Mouse (Mus musculus): ENCODE results near the gene Zfp991. TPM values are rescaled to one million over a fixed set of nuclear protein-coding genes. Genes with fewer than 3 reads are reported as not detected.
A peak's percentile ranks its signal among the peaks of the same experiment; 100 is the strongest.
"Not testable (repeated sequence)": the region's sequence is repeated elsewhere in the genome, so short reads cannot be mapped to it uniquely, and the experiment has no call there.

The Zfp991 gene
- 30.8 and 38.1 TPM in 2 replicates for total RNA-seq (2017)

DNA sequence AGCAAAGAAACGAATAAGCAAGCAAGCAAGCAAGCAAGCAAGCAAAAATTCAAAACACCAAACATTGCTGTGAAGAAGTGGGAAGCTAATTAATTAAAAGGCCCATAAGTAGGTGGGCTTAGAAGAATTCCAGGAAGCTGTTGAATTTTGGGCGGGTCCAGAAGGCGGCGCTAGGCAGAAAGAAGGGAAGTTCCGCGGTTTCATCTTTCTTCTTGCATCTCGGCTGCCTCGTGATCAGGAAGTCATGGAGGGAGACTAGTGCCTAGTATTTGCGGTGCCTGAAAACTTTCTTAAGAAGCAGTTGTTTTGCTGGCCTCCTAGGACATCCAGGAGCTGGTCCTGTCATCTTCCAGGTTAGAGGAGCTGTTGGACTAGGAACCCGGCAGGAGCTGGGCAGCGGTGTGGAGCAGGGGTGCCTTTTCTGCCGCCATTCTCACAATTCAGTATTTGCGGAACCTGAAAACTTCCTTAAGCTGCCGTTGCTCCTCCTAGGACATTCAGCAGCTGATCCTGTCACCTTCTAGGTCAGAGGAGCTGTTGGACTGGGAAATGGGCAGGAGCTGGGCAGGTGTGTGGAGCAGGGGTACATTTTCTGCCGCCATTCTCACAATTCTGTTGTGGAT, at the start of gene Zfp991:
Gene Zfp991, plus strand, starts transcription at position 202 of the 623 bp plus-strand sequence.
- peak; percentile 99 for ATAC-seq (replicated peaks; ENCODE audit: low read depth, poor library complexity, severe bottlenecking)

DNA sequence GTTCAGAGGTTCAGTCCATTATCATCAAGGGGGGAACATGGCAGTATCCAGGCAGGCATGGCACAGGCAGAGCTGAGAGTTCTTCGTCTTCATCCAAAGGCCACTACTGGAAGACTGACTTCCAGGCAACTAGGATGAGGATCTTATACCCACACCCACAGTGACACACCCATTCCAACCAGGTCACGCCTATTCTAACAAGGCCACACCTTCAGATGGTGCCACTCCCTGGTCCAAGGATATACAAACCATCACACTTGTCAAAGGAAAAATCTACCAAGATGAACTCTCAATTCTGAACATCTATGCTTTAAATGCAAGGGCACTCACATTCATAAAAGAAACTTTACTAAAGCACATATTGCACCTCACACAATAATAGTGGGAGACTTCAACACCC, 36.2 kb upstream of the Zfp991 start:
- not testable (repeated sequence) for ATAC-seq (replicated peaks; ENCODE audit: low read depth, poor library complexity, severe bottlenecking)

DNA sequence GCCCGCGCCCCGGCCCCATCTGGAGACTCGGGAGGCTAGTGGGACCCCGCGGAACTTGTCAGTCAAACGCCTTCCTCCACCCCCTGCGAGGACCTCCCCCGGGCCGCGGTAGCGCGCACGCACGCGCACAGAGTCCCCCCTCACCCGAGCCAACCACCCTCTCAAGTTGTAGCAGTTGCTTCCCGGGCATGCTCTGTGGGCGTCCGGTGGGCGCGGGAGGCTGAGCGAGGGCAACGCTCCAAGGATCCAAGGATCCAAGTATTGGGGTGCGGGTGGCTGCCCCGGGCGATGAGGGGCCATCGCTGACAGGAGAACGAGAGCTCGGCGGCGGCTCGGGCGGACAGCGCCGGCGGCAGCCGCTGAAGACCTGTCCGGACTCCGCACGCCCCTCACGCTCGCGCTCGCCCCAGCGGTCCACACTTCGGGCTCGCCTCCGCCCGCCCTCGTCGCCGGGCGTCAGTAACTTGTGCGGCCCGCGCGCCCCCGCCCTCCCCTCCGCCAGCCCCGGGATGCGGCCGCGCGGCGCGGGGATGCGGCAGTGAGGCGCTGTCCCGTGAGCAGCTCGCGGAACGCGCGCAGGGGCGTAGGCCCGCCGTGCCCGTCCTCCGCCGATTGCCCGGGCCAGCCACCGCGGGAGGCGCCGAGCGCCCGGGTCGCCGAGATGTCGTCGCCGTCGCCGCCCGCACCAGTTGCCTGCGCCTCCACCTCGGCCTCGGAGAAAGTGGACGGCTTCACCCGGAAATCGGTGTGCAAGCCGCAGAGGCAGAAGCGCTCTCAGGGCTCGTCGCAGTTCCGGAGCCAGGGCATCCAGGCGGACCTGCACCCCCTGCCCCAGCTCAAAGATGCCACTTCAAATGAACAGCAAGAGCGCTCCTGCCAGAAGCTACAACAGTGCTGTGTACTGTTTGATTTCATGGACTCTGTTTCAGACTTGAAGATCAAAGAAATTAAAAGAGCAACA, 29.9 kb upstream of the Zfp991 start:
- peak; percentile 50 for ATAC-seq (replicated peaks; ENCODE audit: low read depth, poor library complexity, severe bottlenecking)

DNA sequence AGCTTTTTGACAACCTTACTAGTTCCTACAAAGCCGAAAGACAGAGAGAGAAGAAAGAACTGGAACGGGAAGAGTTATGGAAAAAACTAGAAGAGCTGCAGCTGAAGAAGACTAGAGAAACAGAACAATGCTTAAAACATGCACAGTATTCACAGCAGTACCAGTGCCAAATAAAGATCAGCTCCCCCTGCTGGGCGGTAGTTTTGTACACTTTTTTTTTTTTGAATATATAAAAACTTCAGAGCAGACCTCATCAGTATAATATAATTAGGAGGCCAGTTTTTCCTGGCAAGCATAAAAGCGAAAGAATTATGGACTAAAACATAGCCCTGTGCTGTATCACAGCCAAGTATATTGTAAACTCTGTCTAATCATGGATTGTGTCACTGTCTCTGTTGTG, 28.0 kb upstream of the Zfp991 start:
- ATAC-seq (replicated peaks; ENCODE audit: low read depth, poor library complexity, severe bottlenecking) = not testable (repeated sequence)

DNA sequence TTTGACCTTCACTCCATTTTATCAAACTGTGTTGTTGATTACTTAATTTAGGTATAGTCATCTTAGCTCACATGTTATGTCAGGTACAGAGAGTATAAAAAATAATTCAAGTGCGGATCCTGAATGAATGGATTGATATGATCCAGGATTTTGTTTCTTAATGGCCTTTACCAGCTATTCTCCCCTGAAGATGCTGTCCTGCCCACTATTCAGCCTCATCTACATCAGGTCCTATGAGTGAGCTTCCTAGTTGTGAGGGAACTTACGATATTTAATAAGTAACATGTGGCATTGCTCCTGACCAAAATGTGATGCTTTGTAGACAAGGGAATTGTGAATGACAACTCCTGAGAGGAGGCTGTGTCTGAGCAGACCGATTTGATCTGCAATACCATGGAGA, 14.0 kb upstream of the Zfp991 start:
- not testable (repeated sequence) for ATAC-seq (replicated peaks; ENCODE audit: low read depth, poor library complexity, severe bottlenecking)

DNA sequence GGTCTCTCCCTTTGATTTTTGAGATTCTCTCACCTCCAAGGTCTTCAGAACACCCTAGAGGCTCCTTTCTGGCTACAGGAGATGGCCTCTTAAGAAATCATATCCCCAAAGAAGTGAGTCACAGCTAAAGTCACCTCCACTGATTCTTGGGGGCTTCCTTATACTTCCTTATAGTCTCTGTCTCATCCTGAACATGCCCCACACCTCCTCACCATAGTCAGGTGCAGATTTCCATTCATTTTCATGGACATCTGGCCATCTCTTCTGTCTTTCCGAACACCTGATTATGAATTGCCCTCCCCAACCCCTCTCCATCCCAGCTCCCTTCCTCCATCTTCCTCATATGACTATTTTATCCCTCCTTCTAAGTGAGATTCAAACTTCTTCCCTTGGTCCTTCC, 9.6 kb upstream of the Zfp991 start:
- not testable (repeated sequence) for ATAC-seq (replicated peaks; ENCODE audit: low read depth, poor library complexity, severe bottlenecking)

DNA sequence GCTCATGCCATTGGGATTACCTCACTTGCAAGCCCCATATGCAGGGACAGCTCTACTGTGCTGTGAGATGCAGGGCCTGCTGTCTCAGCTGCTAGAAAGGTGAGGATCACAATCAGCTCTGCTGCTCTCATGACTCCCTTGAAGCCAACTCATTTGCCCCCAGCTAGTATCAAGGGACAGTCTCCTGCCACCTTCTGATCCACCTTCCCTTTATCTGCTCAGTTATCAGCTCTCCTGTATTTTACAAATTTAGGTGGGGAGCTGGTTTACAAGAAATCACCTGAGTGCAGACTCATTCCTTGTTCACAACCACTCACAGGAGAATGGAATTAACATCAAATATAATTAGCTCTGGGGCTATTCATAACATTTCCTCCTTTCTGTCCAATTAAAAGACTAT, 8.0 kb upstream of the Zfp991 start:
- ATAC-seq (replicated peaks; ENCODE audit: low read depth, poor library complexity, severe bottlenecking) = not testable (repeated sequence)

DNA sequence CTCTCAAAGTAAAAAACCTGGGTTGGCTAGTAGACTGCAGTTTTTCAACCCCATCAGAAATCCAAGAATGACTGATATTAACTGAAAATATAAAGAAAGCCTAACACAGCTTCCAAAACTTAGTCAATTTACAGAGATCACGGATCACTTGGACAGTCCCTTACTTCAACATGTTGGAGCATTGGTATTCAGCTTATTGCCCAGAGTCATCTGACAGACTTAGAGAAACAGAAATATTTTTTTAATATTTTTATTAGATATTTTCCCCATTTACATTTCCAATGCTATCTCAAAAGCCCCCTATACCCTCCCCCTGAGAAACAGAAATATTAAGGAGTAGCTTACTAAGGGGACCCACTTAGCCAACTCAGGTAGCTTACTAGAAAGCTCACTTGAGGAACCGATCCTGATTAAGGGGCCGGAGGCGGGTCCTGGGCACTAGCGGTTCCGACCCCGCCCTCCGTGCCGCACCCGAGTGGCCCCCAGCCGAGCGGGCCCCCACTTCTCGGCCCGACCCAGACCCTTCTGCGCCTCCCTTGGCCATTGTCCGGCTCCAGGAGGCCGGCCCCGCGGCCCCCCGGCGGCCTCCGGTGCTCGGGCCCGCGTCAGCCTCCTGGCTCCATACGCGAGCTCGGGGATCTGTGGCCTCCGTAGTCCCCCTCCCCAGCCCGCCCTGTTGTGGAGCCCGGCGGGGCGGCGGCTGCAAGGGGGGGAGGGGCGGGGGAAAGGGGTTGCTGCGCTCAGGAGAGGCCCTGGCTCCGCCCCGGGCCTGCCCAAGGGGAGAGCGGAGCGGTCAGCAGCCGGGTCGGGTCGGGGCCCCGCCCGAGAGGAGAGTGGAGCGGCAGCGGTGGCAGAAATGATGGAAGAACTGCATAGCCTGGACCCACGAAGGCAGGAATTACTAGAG, 7.2 kb upstream of the Zfp991 start:
- ATAC-seq (replicated peaks; ENCODE audit: low read depth, poor library complexity, severe bottlenecking) = peak; percentile 81

DNA sequence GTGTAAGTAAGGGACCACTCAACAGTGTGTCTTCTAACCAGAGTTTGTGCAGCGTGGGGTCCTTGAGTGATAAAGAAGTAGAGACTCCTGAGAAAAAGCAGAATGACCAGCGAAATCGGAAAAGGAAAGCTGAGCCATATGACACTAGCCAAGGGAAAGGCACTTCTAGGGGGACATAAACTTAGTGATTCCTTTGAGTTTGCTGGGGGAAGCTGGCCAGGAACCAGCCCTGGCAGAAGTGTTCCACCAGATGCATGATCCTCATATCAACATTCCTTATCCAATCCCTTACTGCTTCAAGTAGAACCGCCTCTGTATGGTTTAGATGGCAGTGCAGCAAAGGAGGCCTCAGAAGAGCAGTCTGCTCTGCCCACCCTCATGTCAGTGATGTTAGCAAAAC, 6.5 kb upstream of the Zfp991 start:
- ATAC-seq (replicated peaks; ENCODE audit: low read depth, poor library complexity, severe bottlenecking) = not testable (repeated sequence)

DNA sequence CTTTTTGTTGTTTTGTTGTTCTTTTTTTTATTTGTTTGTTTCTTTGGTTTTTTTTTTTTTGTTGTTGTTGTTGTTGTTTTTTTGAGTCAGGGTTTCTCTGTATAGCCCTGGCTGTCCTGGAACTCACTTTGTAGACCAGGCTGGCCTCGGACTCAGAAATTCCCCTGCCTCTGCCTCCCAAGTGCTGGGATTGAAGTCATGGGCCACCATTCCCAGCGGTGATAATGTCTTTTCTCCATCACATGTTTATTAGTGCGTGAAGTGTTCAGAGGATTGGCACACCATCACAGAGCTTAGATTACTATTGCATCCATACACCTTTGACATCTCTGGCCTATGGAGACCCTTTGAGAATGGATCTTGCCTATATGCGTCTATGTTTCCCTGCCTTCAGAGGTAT, 6.0 kb upstream of the Zfp991 start:
- not testable (repeated sequence) for ATAC-seq (replicated peaks; ENCODE audit: low read depth, poor library complexity, severe bottlenecking)

DNA sequence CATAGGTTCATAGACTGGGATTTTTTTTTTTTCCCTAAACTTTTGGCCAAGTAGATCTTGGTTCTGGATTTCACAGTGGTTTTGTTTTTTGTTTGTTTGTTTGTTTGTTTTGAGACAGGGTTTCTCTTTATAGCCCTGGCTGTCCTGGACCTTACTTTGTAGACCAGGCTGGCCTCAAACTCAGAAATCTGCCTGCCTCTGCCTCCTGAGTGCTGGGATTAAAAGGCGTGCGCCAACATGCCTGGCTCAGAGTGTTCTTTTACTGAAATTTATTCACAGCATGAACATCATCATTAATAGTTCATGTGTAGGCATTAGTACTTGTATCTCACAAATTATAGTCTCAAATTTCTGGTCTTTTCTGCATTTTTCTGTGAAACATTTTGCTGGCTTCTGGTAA, 5.4 kb upstream of the Zfp991 start:
- ATAC-seq (replicated peaks; ENCODE audit: low read depth, poor library complexity, severe bottlenecking) = not testable (repeated sequence)

DNA sequence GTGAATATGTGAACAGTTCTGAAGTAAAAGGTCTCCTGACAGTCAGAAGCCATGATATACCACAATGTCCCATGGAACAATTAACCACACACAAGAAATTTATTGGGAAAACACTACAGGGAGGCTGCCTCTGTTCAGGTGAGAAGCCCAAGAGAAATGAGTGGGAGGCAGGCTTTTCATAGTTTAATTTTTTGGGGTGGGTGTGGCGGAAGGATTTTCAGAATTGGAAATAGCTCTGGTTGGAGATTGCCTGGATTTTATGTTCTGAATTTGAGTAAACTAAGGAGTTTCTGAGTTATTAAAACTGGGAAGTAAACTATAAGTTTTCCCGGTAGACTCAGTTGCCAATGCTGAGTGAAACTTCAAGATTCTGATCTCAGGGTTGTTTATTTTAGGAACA, 4.7 kb upstream of the Zfp991 start:
- not testable (repeated sequence) for ATAC-seq (replicated peaks; ENCODE audit: low read depth, poor library complexity, severe bottlenecking)

DNA sequence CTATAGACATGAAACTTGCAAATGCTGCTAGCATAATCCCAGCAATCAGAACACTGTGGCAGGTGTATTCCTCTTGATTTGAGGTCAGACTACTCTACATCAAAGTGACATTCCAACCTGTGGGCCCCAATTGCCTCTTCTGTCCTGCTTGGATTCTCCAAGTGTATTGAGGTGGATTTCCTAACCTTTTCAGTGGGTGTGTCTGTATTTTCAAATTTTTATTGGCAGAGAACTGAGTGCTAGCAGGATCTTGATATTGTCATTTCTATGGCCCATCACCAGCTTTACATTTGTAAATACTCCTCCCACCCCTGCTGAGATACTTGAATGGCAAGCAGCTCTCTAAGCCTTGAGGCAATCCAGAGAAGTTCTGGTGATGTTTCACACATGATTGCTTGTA, 3.7 kb upstream of the Zfp991 start:
- ATAC-seq (replicated peaks; ENCODE audit: low read depth, poor library complexity, severe bottlenecking) = not testable (repeated sequence)

DNA sequence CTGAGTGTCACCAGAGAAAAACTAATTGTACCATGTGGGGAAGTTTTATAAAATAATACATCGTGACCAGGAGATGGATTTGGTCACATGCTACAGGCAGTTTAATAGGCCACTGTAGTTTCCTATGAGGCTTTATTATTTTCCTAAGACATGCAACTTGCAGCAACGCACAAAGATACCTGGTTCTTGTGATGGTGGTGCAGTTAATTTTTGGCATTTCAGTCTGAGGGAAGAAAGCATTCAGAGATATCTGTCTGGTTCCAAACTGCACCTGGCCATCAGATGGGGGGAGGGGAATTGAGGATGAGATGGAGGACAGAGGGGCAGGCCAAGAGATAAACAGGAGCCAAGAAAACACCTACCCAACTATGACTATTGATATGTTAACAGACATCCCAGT, 1.8 kb downstream of the Zfp991 start:
- not testable (repeated sequence) for ATAC-seq (replicated peaks; ENCODE audit: low read depth, poor library complexity, severe bottlenecking)

DNA sequence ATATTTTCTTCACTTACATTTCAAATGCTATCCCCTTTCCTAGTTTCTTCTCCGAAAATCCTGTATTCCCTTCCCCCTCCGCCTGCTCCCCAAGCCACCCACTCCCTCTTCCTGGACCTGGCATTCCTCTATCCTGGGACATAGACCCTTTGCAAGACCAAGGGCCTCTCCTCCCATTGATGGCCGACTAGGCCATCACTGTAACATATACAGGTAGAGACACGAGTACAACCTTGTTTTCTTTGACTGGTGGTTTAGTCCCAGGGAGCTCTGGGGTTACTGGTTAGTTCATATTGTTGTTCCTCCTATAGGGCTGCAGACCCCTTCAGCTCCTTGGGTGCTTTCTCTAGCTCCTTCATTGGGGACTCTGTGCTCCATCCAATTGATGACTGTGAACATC, 9.9 kb downstream of the Zfp991 start:
- not testable (repeated sequence) for ATAC-seq (replicated peaks; ENCODE audit: low read depth, poor library complexity, severe bottlenecking)

DNA sequence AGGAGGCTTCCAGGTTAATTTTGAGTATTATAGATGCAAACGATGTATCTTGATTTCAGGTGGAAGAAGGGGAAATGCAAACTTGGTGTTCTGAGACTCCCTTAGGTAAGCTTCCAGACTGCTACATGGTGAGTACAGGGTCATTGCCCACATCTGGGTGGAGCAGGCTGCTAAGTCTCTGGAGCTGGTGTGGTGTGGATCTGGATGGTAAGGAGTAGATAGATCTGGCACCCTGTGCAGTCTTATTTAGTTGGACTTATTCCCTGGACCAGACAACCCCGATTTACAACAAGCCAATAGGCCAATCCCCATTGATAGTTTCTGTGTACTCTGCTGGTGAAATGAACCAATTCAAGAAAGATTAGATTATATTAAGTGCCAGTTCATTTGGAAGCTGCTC, 33.4 kb downstream of the Zfp991 start:
- not testable (repeated sequence) for ATAC-seq (replicated peaks; ENCODE audit: low read depth, poor library complexity, severe bottlenecking)

DNA sequence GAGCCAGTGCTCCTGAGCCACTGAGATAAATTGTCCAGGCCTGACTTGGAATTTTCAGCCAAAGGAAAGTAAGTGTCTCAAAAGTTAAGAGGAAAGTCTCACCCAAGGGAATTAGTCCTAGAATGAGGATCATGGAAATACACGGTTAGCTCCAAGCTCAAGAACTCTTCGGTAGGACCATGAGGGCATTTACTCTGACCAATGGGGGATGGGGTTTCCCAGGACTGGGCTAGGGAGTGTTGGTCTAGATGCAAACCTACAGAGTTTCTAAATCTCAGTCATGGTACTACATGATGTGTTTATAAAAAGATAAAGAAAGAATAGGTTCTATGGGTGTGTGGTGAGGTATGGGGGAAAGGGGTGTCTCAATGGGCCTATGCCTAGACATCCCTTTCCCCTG, 38.7 kb downstream of the Zfp991 start:
- not testable (repeated sequence) for ATAC-seq (replicated peaks; ENCODE audit: low read depth, poor library complexity, severe bottlenecking)

DNA sequence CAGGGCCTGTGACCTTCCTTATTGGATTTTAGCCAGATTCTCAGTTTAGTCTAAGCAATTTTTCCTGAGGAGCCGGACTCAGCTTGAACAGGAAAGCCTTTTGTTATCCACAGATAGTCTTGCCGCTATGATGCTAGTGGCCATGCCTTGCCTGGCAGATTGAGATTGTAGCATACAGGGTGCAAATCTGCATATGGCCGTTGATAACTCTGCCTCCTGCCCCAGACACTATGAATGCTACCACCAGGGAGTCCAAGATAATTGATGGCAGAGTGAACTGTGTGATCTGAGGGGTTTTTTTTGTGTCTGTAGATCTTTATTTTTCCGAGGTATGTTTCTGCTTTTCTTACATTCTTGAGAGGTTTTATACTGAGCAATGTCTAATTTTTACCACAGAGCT, 39.7 kb downstream of the Zfp991 start:
- ATAC-seq (replicated peaks; ENCODE audit: low read depth, poor library complexity, severe bottlenecking) = not testable (repeated sequence)

DNA sequence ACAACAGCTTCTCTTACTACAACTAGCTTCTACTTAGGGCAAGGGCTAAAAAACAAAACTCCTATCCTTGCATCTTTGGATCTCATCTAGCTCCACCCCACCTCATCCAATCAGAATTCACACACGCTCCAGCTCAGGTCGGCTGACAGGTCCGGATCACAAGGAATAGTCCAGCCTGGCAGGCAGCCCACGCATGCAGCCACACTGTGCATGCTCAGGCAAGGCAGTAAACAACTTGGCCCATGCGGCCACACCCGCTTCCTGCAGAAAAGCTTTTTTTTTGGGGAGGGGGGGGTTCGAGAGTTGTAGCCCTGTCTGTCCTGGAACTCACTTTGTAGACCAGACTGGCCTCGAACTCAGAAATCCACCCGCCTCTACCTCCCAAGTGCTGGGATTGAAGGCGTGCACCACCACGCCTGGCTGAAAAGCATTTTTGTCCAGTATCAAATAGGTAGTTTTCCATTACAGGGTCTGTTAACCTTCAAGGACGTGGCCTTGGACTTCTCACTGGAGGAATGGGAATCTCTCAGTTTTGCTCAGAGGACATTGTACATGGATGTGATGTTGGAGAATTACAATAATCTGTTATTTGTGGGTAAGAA, 44.5 kb downstream of the Zfp991 start:
- ATAC-seq (replicated peaks; ENCODE audit: low read depth, poor library complexity, severe bottlenecking) = not testable (repeated sequence)

All from common myeloid progenitor, adult 5-6 weeks (primary cell).